In the genomic region with DNA sequence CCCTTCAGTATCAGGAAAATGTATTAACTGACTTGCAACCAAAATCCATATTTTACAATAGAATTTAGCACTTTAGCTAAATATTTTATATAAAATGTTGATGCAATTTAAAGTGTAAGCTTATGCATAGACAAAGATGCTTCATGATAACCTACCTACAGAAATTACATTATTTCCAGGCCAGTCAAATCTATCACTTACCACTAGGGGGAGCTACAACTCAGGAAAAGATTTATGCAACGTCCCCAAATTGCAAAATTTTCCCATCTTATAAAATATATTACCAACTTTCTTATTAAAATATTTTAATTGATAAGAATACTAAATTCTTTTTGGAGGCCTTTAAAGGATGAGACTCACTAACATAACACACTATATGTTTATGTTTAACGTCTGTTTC, we compare ENCODE assay signal across 9 mouse cellular contexts.
DNase-seq lines count a peak whose midpoint lies in the region; ATAC-seq lines count a peak whose summit lies in the region.
"Had no signal": no experiment of that assay in that cellular context is flagged by ENCODE, and none has a peak within 500 bp of the region (broad histone marks: within the 10 kb centered on the region; RNA-seq: fewer than 3 reads in every experiment).

No protein-coding gene starts in this region.

- ATAC-seq in common myeloid progenitor, adult 5-6 weeks (replicated peaks; ENCODE audit: low read depth, poor library complexity, severe bottlenecking) = peak; percentile 58; the same call in 1 of the 2 replicates
- ATAC-seq in erythroid progenitor cell, adult 5-6 weeks (replicated peaks; ENCODE audit: low FRiP score, poor library complexity, severe bottlenecking) = no peak
- ATAC-seq: hindbrain, embryonic 16.5 days had no signal

- DNase-seq in heart, postnatal 4 days = peak; percentile 12
- DNase-seq in heart, adult 11 months = no peak
- DNase-seq in ovary, postnatal 14 days (ENCODE audit: low spot score) = peak; percentile 12
- DNase-seq in ovary, adult 18-20 months (ENCODE audit: low spot score) = no peak
- DNase-seq in telencephalon, adult 2 months (ENCODE audit: low read depth, low spot score) = peak; percentile 18
- no peak for DNase-seq in gastrocnemius, postnatal 4 days (ENCODE audit: low spot score in 2 of 2)

Comparison
In these comparisons a context has a peak if more than half of its experiments do, and no peak if none do; other contexts are left out.
1. DNase-seq: peak in heart, postnatal 4 days (single experiment), ovary, postnatal 14 days (single experiment) and telencephalon, adult 2 months (single experiment); none in heart, adult 11 months (single experiment), ovary, adult 18-20 months (single experiment) and gastrocnemius, postnatal 4 days (0 of 2).